Mouse (Mus musculus): ENCODE results near the gene Cyp2j9. TPM values are rescaled to one million over a fixed set of nuclear protein-coding genes. Genes with fewer than 3 reads are reported as not detected.

The Cyp2j9 gene
- total and polyA plus RNA-seq, 2 experiments from 2014 or later: 21.2 to 26.1 TPM

DNA sequence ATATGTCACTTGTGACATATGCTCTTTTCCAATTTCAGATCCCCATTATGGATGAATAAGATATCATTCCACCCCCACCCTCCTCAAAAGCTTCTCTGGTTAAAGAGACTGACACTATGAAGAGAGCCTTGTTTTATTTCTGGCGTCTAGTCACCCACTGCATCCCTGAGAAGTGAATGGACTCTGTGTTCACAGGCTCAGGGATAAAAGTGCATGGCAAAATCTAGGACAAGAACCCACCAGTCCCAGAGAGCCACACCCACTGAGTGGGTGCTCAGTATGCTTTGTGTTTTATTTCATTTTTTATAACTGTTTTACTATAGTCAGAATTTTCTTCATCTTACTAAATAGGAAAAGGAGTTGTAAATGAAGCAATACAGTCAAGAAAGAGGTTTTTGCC lies 45.4 kb downstream of the Cyp2j9 start:
- no peak overlapping the region; the same call in 1 of the 2 replicates for H3K27ac ChIP-seq
- H3K4me3 ChIP-seq (ENCODE audit: low read length): no peak overlapping the region
- ATAC-seq (peak; percentile 81), DNase-seq (ENCODE audit: low spot score) (peak; percentile 17)
- no peaks in the 10 kb centered on the region for H3K36me3 ChIP-seq (ENCODE audit: insufficient read depth, low read length)
- 50% methylated on average over 1 of the region's 1 CpGs for WGBS
- H3K9me3 ChIP-seq (ENCODE audit: low read length): no peaks in the 10 kb centered on the region
- H3K4me2 ChIP-seq (ENCODE audit: low read depth, low read length): no peak overlapping the region
- TF ChIP-seq CTCF (IDR thresholded peaks at IDR 0.05; ENCODE audit: low read depth): no peak
- H3K27me3 ChIP-seq (ENCODE audit: insufficient read depth, low read length): no peaks in the 10 kb centered on the region
- no peak overlapping the region for H3K9ac ChIP-seq (replicated peaks; ENCODE audit: low read length)
- H3K4me1 ChIP-seq (ENCODE audit: insufficient read depth, low read length): no peaks in the 10 kb centered on the region

DNA sequence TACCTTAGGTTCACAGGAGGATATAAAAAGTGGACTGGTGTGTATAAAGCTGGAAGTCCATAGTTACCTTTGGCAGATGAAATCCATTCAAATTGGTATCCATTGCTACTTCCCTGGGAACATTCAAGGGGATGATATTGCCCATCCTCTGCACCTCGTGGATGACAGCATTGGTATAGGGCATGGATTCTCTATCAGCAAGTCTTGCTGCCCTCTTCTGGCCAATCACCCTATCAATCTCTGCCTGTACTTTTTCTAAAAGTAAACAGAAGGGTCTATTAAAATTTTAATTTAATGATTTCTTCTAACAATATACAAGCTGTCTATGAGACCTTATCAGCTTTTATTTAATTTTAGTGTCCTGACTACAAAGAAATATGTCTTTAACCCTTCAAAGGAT lies 65.6 kb downstream of the Cyp2j9 start:
- H3K4me3 ChIP-seq (ENCODE audit: low read length): no peak overlapping the region
- peak; percentile 47 for TF ChIP-seq CTCF (IDR thresholded peaks at IDR 0.05; ENCODE audit: low read depth)
- no peaks in the 10 kb centered on the region for H3K36me3 ChIP-seq (ENCODE audit: insufficient read depth, low read length)
- DNase-seq (ENCODE audit: low spot score) (peak; percentile 13), ATAC-seq (peak; percentile 43; the same call in 1 of the 2 replicates)
- H3K9ac ChIP-seq (replicated peaks; ENCODE audit: low read length): no peak overlapping the region
- no peak overlapping the region for H3K27ac ChIP-seq
- no peaks in the 10 kb centered on the region for H3K27me3 ChIP-seq (ENCODE audit: insufficient read depth, low read length)
- H3K4me2 ChIP-seq (ENCODE audit: low read depth, low read length): no peak overlapping the region
- H3K4me1 ChIP-seq (ENCODE audit: insufficient read depth, low read length): no peaks in the 10 kb centered on the region
- 13% methylated on average over 1 of the region's 1 CpGs for WGBS
- H3K9me3 ChIP-seq (ENCODE audit: low read length): no peaks in the 10 kb centered on the region

DNA sequence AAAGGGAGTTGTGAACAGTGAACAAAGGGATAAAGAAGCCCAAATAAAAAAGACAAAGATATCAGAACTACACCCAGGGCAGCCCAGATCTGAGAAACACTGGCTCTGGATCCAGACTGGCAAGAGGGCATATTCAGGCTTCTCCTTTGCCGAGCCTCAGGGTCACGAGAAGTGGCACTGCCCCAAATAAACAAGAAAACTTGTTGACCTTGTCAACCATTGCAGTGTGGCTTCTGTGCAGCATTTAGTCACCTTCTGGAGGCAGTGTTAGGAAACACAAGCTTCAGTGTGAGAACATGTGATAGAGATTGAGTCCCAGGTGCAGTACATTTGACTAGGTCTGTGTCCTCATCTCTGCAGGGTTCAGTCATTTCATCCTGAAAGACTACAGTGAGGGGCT lies 69.1 kb downstream of the Cyp2j9 start:
- Histone ChIP-seq H3K9me3 (ENCODE audit: low read length) (no peaks in the 10 kb centered on the region), H3K4me3 (ENCODE audit: low read length) (no peak overlapping the region), H3K27me3 (ENCODE audit: insufficient read depth, low read length) (no peaks in the 10 kb centered on the region), H3K4me1 (ENCODE audit: insufficient read depth, low read length) (no peaks in the 10 kb centered on the region), H3K9ac (replicated peaks; ENCODE audit: low read length) (no peak overlapping the region), H3K4me2 (ENCODE audit: low read depth, low read length) (no peak overlapping the region), H3K36me3 (ENCODE audit: insufficient read depth, low read length) (no peaks in the 10 kb centered on the region), H3K27ac (no peak overlapping the region)
- ATAC-seq (no peak), DNase-seq (ENCODE audit: low spot score) (no peak)
- WGBS: 74% methylated on average over 2 of the region's 2 CpGs
- TF ChIP-seq CTCF (IDR thresholded peaks at IDR 0.05; ENCODE audit: low read depth): no peak

Other genes starting within 250 kb of the Cyp2j9 start
- not detected in 2 replicates for gene Cyp2j11, start 242.9 kb downstream of the Cyp2j9 start, total RNA-seq (2014; rRNA removed)
- not detected in 2 replicates for gene Cyp2j11, start 242.9 kb downstream of the Cyp2j9 start, polyA plus RNA-seq (2015; fragmentation: Nextera tagmentation; extraction: Ambion mirVana)
- not detected in 2 replicates for gene Cyp2j8, start 84.2 kb downstream of the Cyp2j9 start, total RNA-seq (2014; rRNA removed)
- 0.15 TPM in 1 of 2 replicates, not detected in the other for gene Cyp2j8, start 84.2 kb downstream of the Cyp2j9 start, polyA plus RNA-seq (2015; fragmentation: Nextera tagmentation; extraction: Ambion mirVana)
- 9.1 and 9.3 TPM in 2 replicates for gene Cyp2j6, start 37.9 kb downstream of the Cyp2j9 start, total RNA-seq (2014; rRNA removed)
- 10.9 and 11.8 TPM in 2 replicates for gene Cyp2j6, start 37.9 kb downstream of the Cyp2j9 start, polyA plus RNA-seq (2015; fragmentation: Nextera tagmentation; extraction: Ambion mirVana)
- gene Cyp2j5, start 72.6 kb upstream of the Cyp2j9 start, total RNA-seq (2014; rRNA removed): not detected in 2 replicates
- gene Cyp2j5, start 72.6 kb upstream of the Cyp2j9 start, polyA plus RNA-seq (2015; fragmentation: Nextera tagmentation; extraction: Ambion mirVana): not detected in 2 replicates
- not detected in 2 replicates for gene Gm12695, start 193.6 kb upstream of the Cyp2j9 start, total RNA-seq (2014; rRNA removed)
- gene Gm12695, start 193.6 kb upstream of the Cyp2j9 start, polyA plus RNA-seq (2015; fragmentation: Nextera tagmentation; extraction: Ambion mirVana): 0.11 TPM in 1 of 2 replicates, not detected in the other